Mouse (Mus musculus) heart, adult 2 months (tissue): Measurements from ENCODE around the gene Ccdc167. TPM values are rescaled to one million over a fixed set of nuclear protein-coding genes. Genes with fewer than 3 reads are reported as not detected.
A peak's percentile ranks its signal among the peaks of the same experiment; 100 is the strongest.

Experiments
- DNase-seq, 2 experiments: peaks; one replicate each; pipeline ENCODE4 v3.0.0; 2021
- H3K27ac ChIP-seq: fragments of 200-600 bp; 2 replicates; pipeline ENCODE4 v1.8.1; 2022
- H3K27me3 ChIP-seq: fragments of 200-500 bp; 2 replicates; pipeline ENCODE4 v1.6.1; 2012; ENCODE audit warnings: mild to moderate bottlenecking, low read length, inconsistent platforms, mixed read lengths; ENCODE audit not compliant: control insufficient read depth, insufficient read depth
- H3K36me3 ChIP-seq: fragments of 200-500 bp; 2 replicates; pipeline ENCODE4 v1.6.1; 2012; ENCODE audit warnings: low read length, inconsistent platforms; ENCODE audit not compliant: control insufficient read depth, insufficient read depth
- H3K4me1 ChIP-seq: fragments of 200-500 bp; 2 replicates; pipeline ENCODE4 v1.6.1; 2011; ENCODE audit warnings: low read length; ENCODE audit not compliant: control insufficient read depth, insufficient read depth
- H3K4me3 ChIP-seq: fragments of 200-600 bp; 2 replicates; pipeline ENCODE4 v1.8.1; 2022
- H3K79me2 ChIP-seq: fragments of 200-500 bp; replicated peaks from 2 replicates; pipeline ENCODE4 v1.6.1; 2012; ENCODE audit warnings: mild to moderate bottlenecking, inconsistent platforms, low read length, moderate library complexity, mixed read lengths; ENCODE audit not compliant: control insufficient read depth, insufficient read depth
- H3K9ac ChIP-seq: fragments of 200-500 bp; 2 replicates; pipeline ENCODE4 v1.6.1; 2012; ENCODE audit warnings: low read depth, mild to moderate bottlenecking, control low read depth, inconsistent platforms, low read length, mixed read lengths
- CTCF ChIP-seq: fragments of 200-600 bp; IDR thresholded peaks from 2 replicates; pipeline ENCODE4 v1.8.1; 2022; ENCODE audit warnings: antibody characterized with exemption, mild to moderate bottlenecking, moderate library complexity
- EP300 ChIP-seq: fragments of 200-500 bp; IDR thresholded peaks from 2 replicates; pipeline ENCODE4 v1.6.1; 2011; ENCODE audit warnings: low read depth, low read length, control low read depth; ENCODE audit not compliant: insufficient read depth
- POLR2A ChIP-seq: fragments of 200-500 bp; IDR thresholded peaks from 2 replicates; pipeline ENCODE4 v1.6.1; 2011; ENCODE audit warnings: mild to moderate bottlenecking, low read depth, low read length, control low read depth; ENCODE audit not compliant: insufficient read depth
- WGBS: fragments of 180-500 bp; shearing (Covaris S2); methylation state at CpG from one replicate; pipeline ENCODE4 v1.1.7; 2018; 5-methylcytosine and 5-hydroxymethylcytosine counted together
- intact Hi-C: fragments of 180-260 bp; cut with DNase I; formaldehyde crosslinking; loops from one replicate; pipeline ENCODE4 v1.15.1; 2025
- polyA plus RNA-seq: library from polyadenylated mRNA; depleted of rRNA; stranded (reverse); fragments of >200 nt; gene quantifications from 2 replicates; pipeline ENCODE4 v1.2.3, GENCODE M21; 2012; rRNA removed
- total RNA-seq, 2 experiments: library from RNA; stranded (reverse); gene quantifications; 2 replicates each; pipeline ENCODE4 v1.2.3; 2021

Ccdc167 gene
- total and polyA plus RNA-seq, 3 experiments: 6.9 to 11.8 (median 11.4) TPM

DNA sequence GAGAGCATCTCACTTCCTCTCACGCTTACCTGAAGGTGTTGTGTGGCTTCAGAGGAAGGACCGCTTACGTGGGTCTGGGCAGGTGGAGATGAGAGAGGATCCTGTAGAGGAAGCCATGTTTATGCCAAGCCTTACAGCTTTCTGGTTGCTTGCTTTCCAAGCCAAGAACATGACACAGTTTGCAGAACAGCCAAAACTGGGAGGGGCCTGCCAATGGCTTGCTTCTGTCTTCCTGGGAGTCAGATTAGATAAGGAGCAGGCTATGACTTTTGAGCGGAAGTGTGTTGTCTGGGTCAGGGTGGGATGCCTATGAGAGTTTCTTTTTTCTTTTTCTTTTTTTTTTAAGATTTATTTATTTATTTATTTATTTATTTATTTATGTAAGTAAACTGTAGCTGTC, 79.5 kb downstream of the Ccdc167 start:
- Histone ChIP-seq H3K4me3 (no peak overlapping the region), H3K9ac (no peak overlapping the region), H3K27ac (no peak overlapping the region), H3K4me1 (peaks cover 5% of the 10 kb centered on the region), H3K27me3 (no peaks in the 10 kb centered on the region), H3K79me2 (no peaks in the 10 kb centered on the region), H3K36me3 (no peaks in the 10 kb centered on the region)
- WGBS: 46% methylated on average over 4 of the region's 4 CpGs
- TF ChIP-seq EP300 (no peak), CTCF (no peak), POLR2A (no peak)
- peak in 1 of 2 experiments; percentile 50 for DNase-seq
- intact Hi-C loops: loop anchor here (2.0 kb wide), 1 partner anchor 245 kb away; no protein-coding TSS in a partner anchor

Other genes with a start within 250 kb of the Ccdc167 start
- 10 to 100 TPM; 17.2 to 20.5 TPM for gene Pim1, start 226.3 kb downstream of the Ccdc167 start, total RNA-seq
- gene Pim1, start 226.3 kb downstream of the Ccdc167 start, polyA plus RNA-seq: 24.6 and 27.9 TPM in 2 replicates
- gene Gm17657, start 167.4 kb downstream of the Ccdc167 start, total RNA-seq: not detected
- gene Gm17657, start 167.4 kb downstream of the Ccdc167 start, polyA plus RNA-seq: not detected in 2 replicates
- gene Tbc1d22b, start 167.3 kb downstream of the Ccdc167 start, total RNA-seq: 10 to 100 TPM; 12.8 to 13.8 TPM
- 15.3 and 16.9 TPM in 2 replicates for gene Tbc1d22b, start 167.3 kb downstream of the Ccdc167 start, polyA plus RNA-seq
- gene Tmem217, start 164.7 kb downstream of the Ccdc167 start, total RNA-seq: not detected
- 0.47 TPM in 1 of 2 replicates, not detected in the other for gene Tmem217, start 164.7 kb downstream of the Ccdc167 start, polyA plus RNA-seq
- gene Rnf8, start 102.3 kb downstream of the Ccdc167 start, total RNA-seq: 10 to 100 TPM; 15.6 to 18.1 TPM
- gene Rnf8, start 102.3 kb downstream of the Ccdc167 start, polyA plus RNA-seq: 17.6 and 19.2 TPM in 2 replicates
- gene Gm28043, start 102.2 kb downstream of the Ccdc167 start, total RNA-seq: 1 to 10 TPM; 1.0 to 1.1 TPM
- gene Gm28043, start 102.2 kb downstream of the Ccdc167 start, polyA plus RNA-seq: 0.39 and 0.91 TPM in 2 replicates
- 10 to 100 TPM; 51.6 to 65.4 TPM for gene Cmtr1, start 56.4 kb downstream of the Ccdc167 start, total RNA-seq
- gene Cmtr1, start 56.4 kb downstream of the Ccdc167 start, polyA plus RNA-seq: 24.0 and 42.2 TPM in 2 replicates